Mouse (Mus musculus) embryonic facial prominence, embryonic 14.5 days (tissue): ENCODE measurements around the gene Gm28778. TPM values are rescaled to one million over a fixed set of nuclear protein-coding genes. Genes with fewer than 3 reads are reported as not detected.
"Not testable (repeated sequence)": the region's sequence is repeated elsewhere in the genome, so short reads cannot be mapped to it uniquely, and the experiment has no call there.

Experiments used
- ATAC-seq: fragments of 200-750 bp; cut with Nextera tagmentation; 2 replicates; pipeline ENCODE4 v1.8.0; 2017; ENCODE audit warnings: low read depth, moderate number of reproducible peaks, moderate TSS enrichment
- DNase-seq: peaks from one replicate; pipeline ENCODE4 v3.0.0-alpha.2; 2015; ENCODE audit warnings: low spot score
- H3K27ac ChIP-seq: fragments of 300-500 bp; sonication (generic); replicated peaks from 2 replicates; pipeline ENCODE4 v1.5.1; 2014; ENCODE audit warnings: low read depth, mild to moderate bottlenecking, low read length, moderate library complexity
- H3K27me3 ChIP-seq: fragments of 300-500 bp; sonication (generic); replicated peaks from 2 replicates; pipeline ENCODE4 v1.6.1; 2014; ENCODE audit warnings: low read length; ENCODE audit not compliant: control insufficient read depth, insufficient read depth
- H3K36me3 ChIP-seq: fragments of 300-500 bp; sonication (generic); 2 replicates; pipeline ENCODE4 v1.6.1; 2014; ENCODE audit warnings: low read length, mixed read lengths; ENCODE audit not compliant: control insufficient read depth, insufficient read depth
- H3K4me1 ChIP-seq: fragments of 300-500 bp; sonication (generic); 2 replicates; pipeline ENCODE4 v1.6.1; 2014; ENCODE audit warnings: antibody characterized with exemption, low read length; ENCODE audit not compliant: control insufficient read depth, insufficient read depth
- H3K4me2 ChIP-seq: fragments of 300-500 bp; sonication (generic); 2 replicates; pipeline ENCODE4 v1.6.1; 2014; ENCODE audit warnings: low read depth, mild to moderate bottlenecking, low read length, moderate library complexity, mixed read lengths
- H3K4me3 ChIP-seq: fragments of 300-500 bp; sonication (generic); 2 replicates; pipeline ENCODE4 v1.5.1; 2014; ENCODE audit warnings: low read depth, mild to moderate bottlenecking, low read length
- H3K9ac ChIP-seq: fragments of 300-500 bp; sonication (generic); 2 replicates; pipeline ENCODE4 v1.6.1; 2014; ENCODE audit warnings: low read depth, mild to moderate bottlenecking, low read length, moderate library complexity, mixed read lengths
- H3K9me3 ChIP-seq: fragments of 300-500 bp; sonication (generic); 2 replicates; pipeline ENCODE4 v1.6.1; 2016; ENCODE audit warnings: low read length; ENCODE audit not compliant: control insufficient read depth
- WGBS: fragments of 180-500 bp; shearing (Covaris S2); extraction: QIAGEN DNeasy Blood & Tissue Kit; methylation state at CpG from one replicate; pipeline ENCODE4 v1.1.7; 2014; 5-methylcytosine and 5-hydroxymethylcytosine counted together
- polyA plus RNA-seq: library from polyadenylated mRNA; unstranded; fragments of >200 nt; fragmentation: Nextera tagmentation; extraction: Ambion mirVana; gene quantifications from 2 replicates; pipeline ENCODE4 v1.2.1, GENCODE M21; 2014

The Gm28778 gene
- 1.9 TPM in 1 of 2 replicates, not detected in the other for polyA plus RNA-seq

DNA sequence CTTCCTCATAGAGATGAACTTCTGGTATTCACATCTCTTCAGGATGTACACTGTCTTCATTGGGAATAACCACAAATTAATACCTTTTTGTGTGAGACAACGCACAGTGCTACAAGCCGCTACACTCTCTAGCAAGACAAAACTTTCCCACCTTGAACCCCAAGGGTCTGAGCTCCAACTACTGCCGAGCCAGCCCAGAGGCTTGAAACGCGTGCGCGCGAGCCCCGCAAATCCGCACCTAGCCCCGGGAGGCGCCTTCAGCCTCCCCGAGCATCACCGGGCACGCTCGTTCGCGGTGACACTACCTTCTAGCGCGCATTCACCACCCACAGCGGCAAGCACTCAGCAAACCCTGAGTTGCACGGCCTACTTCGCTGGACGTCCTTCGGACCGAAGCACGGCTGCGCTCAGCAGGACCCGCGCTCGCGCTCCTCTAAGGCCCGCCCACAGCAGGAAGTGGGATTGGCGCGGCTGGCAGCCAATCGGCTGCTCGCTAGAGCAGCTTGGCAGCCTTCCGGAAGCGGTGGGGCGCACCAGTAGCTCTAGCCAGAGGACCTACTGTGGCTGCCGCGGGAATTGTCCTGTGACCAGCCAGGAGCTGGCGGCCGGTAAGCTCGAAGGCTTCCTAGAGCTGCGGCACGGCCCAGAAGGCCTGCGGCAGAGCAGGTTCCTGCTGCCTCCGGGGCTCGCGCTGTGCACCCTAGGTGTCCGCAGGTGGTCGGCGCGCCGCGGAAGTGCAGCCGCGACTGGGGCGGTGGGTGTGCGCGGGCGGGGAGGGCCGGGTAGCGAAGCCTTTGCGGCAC, at the start of gene Gm28778, which contains the start of the genes Pms1 and Ormdl1:
Gene Gm28778 (plus strand): TSS at position 531 of the 803 bp plus-strand sequence.
Gene Pms1 (minus strand): TSS at position 438 of the 803 bp plus-strand sequence.
Gene Ormdl1 (plus strand): TSS at position 515 of the 803 bp plus-strand sequence.
- peak within 1 kb of the TSS; percentile 82 for H3K27ac ChIP-seq
- peak; percentile 99 for ATAC-seq
- H3K27me3 ChIP-seq, result no peaks in the 10 kb centered on the region
- H3K36me3 ChIP-seq, result no peaks in the 10 kb centered on the region
- no peaks in the 10 kb centered on the region for H3K9me3 ChIP-seq
- peak; percentile 97 for DNase-seq
- peak within 1 kb of the TSS; percentile 53 for H3K4me2 ChIP-seq
- WGBS, result under 1% methylated on average over 41 of the region's 66 CpGs
- peak within 1 kb of the TSS; percentile 87 for H3K4me3 ChIP-seq
- H3K4me1 ChIP-seq, result 0 out of 2 replicates have a peak, but pooled peaks cover 6% of the 10 kb centered on the region
- H3K9ac ChIP-seq, result peak within 1 kb of the TSS; percentile 82

DNA sequence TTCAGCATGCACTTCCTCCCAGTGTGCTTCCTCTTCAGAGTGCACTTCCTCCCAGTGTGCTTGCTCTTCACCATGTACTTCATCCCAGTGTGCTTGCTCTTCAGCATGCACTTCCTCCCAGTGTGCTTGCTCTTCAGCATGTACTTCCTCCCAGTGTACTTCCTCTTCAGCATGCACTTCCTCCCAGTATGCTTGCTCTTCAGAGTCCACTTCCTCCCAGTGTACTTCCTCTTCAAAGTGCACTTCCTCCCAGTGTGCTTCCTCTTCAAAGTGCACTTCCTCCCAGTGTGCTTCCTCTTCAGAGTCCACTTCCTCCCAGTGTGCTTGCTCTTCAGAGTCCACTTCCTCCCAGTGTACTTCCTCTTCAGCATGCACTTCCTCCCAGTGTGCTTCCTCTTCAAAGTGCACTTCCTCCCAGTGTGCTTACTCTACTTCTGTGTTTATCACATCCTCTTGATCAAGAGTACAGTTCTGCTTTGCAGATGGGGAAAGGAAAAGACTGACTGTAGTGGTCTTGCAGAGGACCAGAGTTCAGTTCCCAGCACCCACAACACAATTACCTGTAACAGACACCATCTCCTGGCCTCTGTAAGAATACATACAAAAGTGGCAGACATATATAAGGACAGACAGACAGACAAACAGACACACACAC, 31.8 kb upstream of the Gm28778 start:
- not testable (repeated sequence) for H3K27me3 ChIP-seq, H3K4me3 ChIP-seq, H3K9me3 ChIP-seq, H3K4me2 ChIP-seq, H3K4me1 ChIP-seq, ATAC-seq, H3K27ac ChIP-seq, H3K36me3 ChIP-seq, DNase-seq, H3K9ac ChIP-seq

DNA sequence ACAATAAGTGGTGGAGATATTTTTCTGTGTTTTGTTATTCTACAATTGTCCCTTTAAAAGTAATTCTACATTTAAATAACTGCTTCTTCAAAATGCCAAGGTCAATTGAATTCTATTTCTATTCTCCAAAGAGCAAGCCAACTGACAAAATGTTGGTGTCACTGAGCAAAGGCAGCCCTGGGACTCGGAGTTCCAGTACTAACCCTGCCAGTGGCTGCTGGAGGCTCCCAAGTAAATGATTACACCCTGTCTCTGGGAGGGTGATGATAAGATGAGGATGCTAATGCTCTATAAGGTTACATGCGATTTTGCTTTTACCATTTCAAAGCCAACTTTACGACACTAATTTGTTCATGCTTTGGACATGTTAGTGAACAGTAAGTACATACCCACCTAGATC, 27.0 kb upstream of the Gm28778 start:
- Histone ChIP-seq H3K27ac (no peak overlapping the region), H3K9me3 (no peaks in the 10 kb centered on the region), H3K4me2 (no peak overlapping the region), H3K4me1 (no peaks in the 10 kb centered on the region), H3K4me3 (no peak overlapping the region), H3K36me3 (peaks cover 3% of the 10 kb centered on the region; the same call in 1 of the 2 replicates), H3K9ac (no peak overlapping the region), H3K27me3 (no peaks in the 10 kb centered on the region)
- WGBS, result 82% methylated on average over 3 of the region's 3 CpGs
- DNase-seq (no peak), ATAC-seq (no peak)

DNA sequence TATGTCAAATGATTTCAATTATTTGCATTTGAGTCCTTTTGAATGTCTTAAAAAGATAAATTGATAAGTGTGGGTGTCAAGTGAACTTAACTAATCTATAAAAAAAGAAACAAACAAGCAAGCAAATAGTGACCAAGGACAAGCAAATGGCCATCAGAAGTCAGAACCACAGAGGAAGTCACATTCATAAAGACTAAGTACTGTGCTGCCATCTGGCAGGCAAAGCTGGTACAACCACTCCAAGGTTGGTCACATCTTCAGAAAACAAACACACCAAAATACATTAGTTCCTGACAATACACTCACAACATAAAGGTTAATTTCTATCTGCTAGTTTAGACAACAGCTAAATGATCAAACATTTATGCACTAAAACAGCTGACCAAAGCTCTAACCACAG, 24.3 kb upstream of the Gm28778 start:
- Histone ChIP-seq H3K27me3 (no peaks in the 10 kb centered on the region), H3K4me3 (no peak overlapping the region), H3K36me3 (peaks cover 3% of the 10 kb centered on the region; the same call in 1 of the 2 replicates), H3K4me2 (no peak overlapping the region), H3K27ac (no peak overlapping the region), H3K9ac (no peak overlapping the region), H3K9me3 (no peaks in the 10 kb centered on the region), H3K4me1 (no peaks in the 10 kb centered on the region)
- DNase-seq, result peak; percentile 33
- ATAC-seq, result no peak

DNA sequence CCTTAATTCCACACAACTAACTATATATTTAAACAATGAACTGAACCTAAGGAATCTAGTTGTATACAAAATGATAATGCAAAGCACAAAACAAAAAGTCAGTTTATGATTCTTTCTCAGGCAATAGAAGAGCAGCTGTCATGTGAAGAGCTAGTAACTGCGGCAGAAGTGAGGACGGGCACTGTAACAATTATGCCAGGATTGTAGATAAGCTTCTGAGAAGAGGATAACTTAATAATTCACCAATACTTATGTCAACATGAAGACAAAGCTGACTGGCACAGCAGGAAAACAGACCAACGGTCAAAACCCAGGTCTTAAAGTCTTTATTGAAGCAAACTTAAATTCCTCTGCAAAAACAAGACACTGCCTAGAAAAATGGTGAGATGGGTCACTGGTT, 5.7 kb upstream of the Gm28778 start:
- H3K4me2 ChIP-seq, result no peak overlapping the region
- DNase-seq (no peak), ATAC-seq (no peak)
- 84% methylated on average over 3 of the region's 3 CpGs for WGBS
- no peaks in the 10 kb centered on the region for H3K9me3 ChIP-seq
- no peaks in the 10 kb centered on the region for H3K36me3 ChIP-seq
- no peak overlapping the region for H3K9ac ChIP-seq
- no peak overlapping the region for H3K27ac ChIP-seq
- H3K4me3 ChIP-seq, result no peak overlapping the region
- no peaks in the 10 kb centered on the region for H3K4me1 ChIP-seq
- H3K27me3 ChIP-seq, result no peaks in the 10 kb centered on the region

DNA sequence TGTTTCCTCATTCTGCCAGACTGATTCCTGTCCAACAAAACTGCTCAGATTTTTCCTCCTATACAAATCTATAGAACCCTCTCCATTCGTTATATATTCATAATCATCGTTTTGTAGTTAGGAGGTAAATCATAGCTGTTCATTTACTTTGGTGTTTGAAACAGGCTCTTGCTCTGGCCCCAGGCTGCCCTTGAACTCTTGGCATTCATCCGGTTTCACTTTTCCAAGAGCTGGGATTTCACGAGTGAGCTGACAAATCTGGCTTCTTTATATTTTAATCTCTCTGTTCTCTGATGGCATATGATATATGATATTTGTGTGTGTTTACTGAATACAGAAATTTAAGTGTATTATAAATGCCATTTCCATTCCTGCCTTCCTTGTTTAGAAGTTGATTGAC, 3.6 kb downstream of the Gm28778 start:
- 0 out of 2 replicates have a peak, but pooled peaks cover 3% of the 10 kb centered on the region for H3K36me3 ChIP-seq
- no peak for ATAC-seq
- WGBS, result 80% methylated on average over 4 of the region's 4 CpGs
- DNase-seq, result no peak
- H3K9ac ChIP-seq, result no peak overlapping the region
- H3K4me1 ChIP-seq, result 0 out of 2 replicates have a peak, but pooled peaks cover 6% of the 10 kb centered on the region
- no peak overlapping the region for H3K27ac ChIP-seq
- H3K4me2 ChIP-seq, result no peak overlapping the region
- H3K4me3 ChIP-seq, result no peak overlapping the region
- H3K27me3 ChIP-seq, result no peaks in the 10 kb centered on the region
- no peaks in the 10 kb centered on the region for H3K9me3 ChIP-seq

DNA sequence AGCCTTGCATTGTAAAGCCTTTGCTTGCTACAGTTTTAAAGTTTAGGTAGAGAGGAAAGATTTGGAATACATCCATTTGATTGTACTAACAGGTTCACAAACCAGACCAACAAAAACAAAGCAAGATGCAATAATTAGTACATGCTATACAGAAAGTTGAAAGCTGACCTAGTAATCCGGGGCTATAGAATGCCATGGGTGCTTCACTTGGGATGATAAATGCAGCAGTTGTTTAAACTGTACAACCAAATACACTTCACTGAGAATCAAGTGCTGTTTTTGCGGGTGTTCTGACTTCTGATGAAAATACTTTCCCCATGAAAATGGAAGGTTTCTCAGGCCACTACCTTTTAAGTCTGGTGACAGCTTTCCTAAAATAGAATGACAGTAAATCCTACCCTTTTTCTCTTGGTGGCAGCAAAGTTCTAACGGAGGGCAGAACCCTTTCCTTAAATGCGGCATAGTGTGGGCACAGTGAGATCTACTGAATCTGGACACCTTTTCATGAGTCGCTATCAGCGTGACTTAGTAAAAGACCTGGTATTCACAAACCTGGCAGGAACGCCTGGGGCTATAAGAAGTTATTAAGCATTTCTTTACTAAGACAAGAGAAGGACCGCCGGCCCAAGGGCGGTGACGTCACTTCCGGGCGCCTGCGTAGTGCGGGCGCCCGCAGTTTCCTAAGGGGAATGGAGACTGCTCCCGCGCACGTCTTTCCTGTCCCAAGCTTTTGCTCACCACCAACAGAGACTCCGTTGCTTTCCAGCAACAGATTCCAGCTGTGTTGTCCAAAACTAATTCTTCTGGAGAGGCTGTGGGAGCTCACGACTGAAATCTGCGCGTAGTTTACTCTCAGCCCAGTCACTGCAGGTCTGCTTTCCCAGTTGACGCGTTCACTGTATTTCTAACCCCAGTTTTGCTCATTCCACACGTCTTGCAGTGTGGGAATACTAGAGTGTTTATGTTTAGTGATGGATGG, 16.4 kb downstream of the Gm28778 start, which contains the start of gene Osgepl1:
Gene Osgepl1 (plus strand): TSS at position 636 of the 979 bp plus-strand sequence.
- no peaks in the 10 kb centered on the region for H3K9me3 ChIP-seq
- H3K4me3 ChIP-seq, result peak within 1 kb of the TSS; percentile 66
- peaks cover 13% of the 10 kb centered on the region for H3K36me3 ChIP-seq
- WGBS, result 3% methylated on average over 27 of the region's 27 CpGs
- 0 out of 2 replicates have a peak, but pooled peaks cover 2% of the 10 kb centered on the region for H3K4me1 ChIP-seq
- H3K9ac ChIP-seq, result peak within 1 kb of the TSS; percentile 83
- peak within 1 kb of the TSS; percentile 58 for H3K4me2 ChIP-seq
- DNase-seq, result peak; percentile 92
- H3K27me3 ChIP-seq, result no peaks in the 10 kb centered on the region
- ATAC-seq, result peak; percentile 97
- H3K27ac ChIP-seq, result peak within 1 kb of the TSS; percentile 87
